Mouse (Mus musculus): Measurements from ENCODE around the gene Ccdc152. TPM values are rescaled to one million over a fixed set of nuclear protein-coding genes. Genes with fewer than 3 reads are reported as not detected.
A peak's percentile ranks its signal among the peaks of the same experiment; 100 is the strongest.
"Not testable (repeated sequence)": the region's sequence is repeated elsewhere in the genome, so short reads cannot be mapped to it uniquely, and the experiment has no call there.

Gene Ccdc152
- polyA plus RNA-seq, 1 experiment from 2014 or later = 0.21 TPM

GRCm38 (mm10) chr15:3250620-3251019, 52.7 kb downstream of the Ccdc152 start:
- no peaks in the 10 kb centered on the region for H3K27me3 ChIP-seq
- peak overlapping the region; percentile 74 for H3K27ac ChIP-seq
- 55% methylated on average over 2 of the region's 2 CpGs for WGBS
- H3K9me3 ChIP-seq = no peaks in the 10 kb centered on the region
- no peaks in the 10 kb centered on the region for H3K36me3 ChIP-seq
- H3K4me2 ChIP-seq = no peak overlapping the region
- no peak overlapping the region for H3K4me3 ChIP-seq
- no peak overlapping the region for H3K9ac ChIP-seq
- ATAC-seq (ENCODE audit: borderline replicate concordance, extremely low read depth, low FRiP score, low TSS enrichment) = no peak
- H3K4me1 ChIP-seq = peaks cover 23% of the 10 kb centered on the region

GRCm38 (mm10) chr15:3245036-3245435, 58.3 kb downstream of the Ccdc152 start:
- not testable (repeated sequence) for H3K4me1 ChIP-seq; H3K27me3 ChIP-seq; H3K4me2 ChIP-seq; ATAC-seq (ENCODE audit: borderline replicate concordance, extremely low read depth, low FRiP score, low TSS enrichment); H3K9ac ChIP-seq; H3K27ac ChIP-seq; H3K9me3 ChIP-seq; H3K36me3 ChIP-seq; H3K4me3 ChIP-seq
- WGBS = 80% methylated on average over 10 of the region's 10 CpGs

GRCm38 (mm10) chr15:3237963-3238362, 65.4 kb downstream of the Ccdc152 start:
- Histone ChIP-seq H3K9me3 (no peaks in the 10 kb centered on the region), H3K27me3 (no peaks in the 10 kb centered on the region), H3K4me3 (no peak overlapping the region), H3K4me1 (no peaks in the 10 kb centered on the region), H3K36me3 (no peaks in the 10 kb centered on the region), H3K9ac (no peak overlapping the region), H3K27ac (no peak overlapping the region), H3K4me2 (no peak overlapping the region)
- WGBS = 89% methylated on average over 1 of the region's 1 CpGs
- ATAC-seq (ENCODE audit: borderline replicate concordance, extremely low read depth, low FRiP score, low TSS enrichment) = no peak

GRCm38 (mm10) chr15:3236338-3236737, 67.0 kb downstream of the Ccdc152 start:
- Histone ChIP-seq H3K4me3 (no peak overlapping the region), H3K4me2 (no peak overlapping the region), H3K4me1 (no peaks in the 10 kb centered on the region), H3K9ac (no peak overlapping the region), H3K36me3 (no peaks in the 10 kb centered on the region), H3K9me3 (no peaks in the 10 kb centered on the region), H3K27me3 (no peaks in the 10 kb centered on the region), H3K27ac (no peak overlapping the region)
- ATAC-seq (ENCODE audit: borderline replicate concordance, extremely low read depth, low FRiP score, low TSS enrichment) = no peak
- 56% methylated on average over 2 of the region's 2 CpGs for WGBS

- ATAC-seq (ENCODE audit: borderline replicate concordance, extremely low read depth, low FRiP score, low TSS enrichment) = no peak
- Histone ChIP-seq H3K9me3 (no peaks in the 10 kb centered on the region), H3K27ac (no peak overlapping the region), H3K4me1 (peaks cover 5% of the 10 kb centered on the region), H3K4me2 (no peak overlapping the region), H3K27me3 (no peaks in the 10 kb centered on the region), H3K36me3 (no peaks in the 10 kb centered on the region), H3K4me3 (no peak overlapping the region), H3K9ac (no peak overlapping the region)
- 86% methylated on average over 3 of the region's 3 CpGs for WGBS
Observed at GRCm38 (mm10) chr15:3233837-3234551, 69.3 kb downstream of the Ccdc152 start.

- Histone ChIP-seq H3K27ac (no peak overlapping the region), H3K27me3 (no peaks in the 10 kb centered on the region), H3K4me2 (no peak overlapping the region), H3K4me1 (peaks cover 5% of the 10 kb centered on the region), H3K4me3 (no peak overlapping the region), H3K9ac (no peak overlapping the region), H3K9me3 (no peaks in the 10 kb centered on the region), H3K36me3 (no peaks in the 10 kb centered on the region)
- WGBS = 38% methylated on average over 9 of the region's 9 CpGs
- no peak for ATAC-seq (ENCODE audit: borderline replicate concordance, extremely low read depth, low FRiP score, low TSS enrichment)
Observed at GRCm38 (mm10) chr15:3232168-3232835, 71.0 kb downstream of the Ccdc152 start.

- Histone ChIP-seq H3K9ac (no peak overlapping the region), H3K27ac (no peak overlapping the region), H3K4me1 (peaks cover 5% of the 10 kb centered on the region), H3K9me3 (no peaks in the 10 kb centered on the region), H3K4me3 (no peak overlapping the region), H3K27me3 (no peaks in the 10 kb centered on the region), H3K4me2 (no peak overlapping the region), H3K36me3 (no peaks in the 10 kb centered on the region)
- whole genome bisulfite sequencing = 81% methylated on average over 4 of the region's 4 CpGs
- no peak for ATAC-seq (ENCODE audit: borderline replicate concordance, extremely low read depth, low FRiP score, low TSS enrichment)
Observed at GRCm38 (mm10) chr15:3231004-3231403, 72.3 kb downstream of the Ccdc152 start.

Other genes with a start within 250 kb of the Ccdc152 start
- gene Selenop, start 35.0 kb downstream of the Ccdc152 start, polyA plus RNA-seq (2015; fragmentation: Nextera tagmentation; extraction: Ambion mirVana) = 120 and 123 TPM in 2 replicates

Measured in lung, embryonic 15.5 days (tissue).